Mouse (Mus musculus): Measurements from ENCODE around the gene Tmx2. TPM values are rescaled to one million over a fixed set of nuclear protein-coding genes. Genes with fewer than 3 reads are reported as not detected.

The Tmx2 gene
- polyA plus RNA-seq, 1 experiment from 2014 or later: 50.9 TPM

Other genes with a start within 250 kb of the Tmx2 start
- gene Tfpi, start 202.4 kb downstream of the Tmx2 start, polyA plus RNA-seq (2018): 22.0 to 44.0 TPM (median 22.4 TPM) in 3 replicates
- gene Ctnnd1, start 28.4 kb downstream of the Tmx2 start, polyA plus RNA-seq (2018): 65.8 to 90.5 TPM (median 79.6 TPM) in 3 replicates
- gene Btbd18, start 20.1 kb downstream of the Tmx2 start, polyA plus RNA-seq (2018): not detected in 3 replicates
- 14.1 to 49.5 TPM (median 34.3 TPM) in 3 replicates for gene Selenoh, start 8.4 kb downstream of the Tmx2 start, polyA plus RNA-seq (2018)
- not detected in 3 replicates for gene Gm28635, start 1.1 kb downstream of the Tmx2 start, polyA plus RNA-seq (2018)
- gene Med19, start 738 bp downstream of the Tmx2 start, polyA plus RNA-seq (2018): 22.1 to 29.0 TPM (median 22.2 TPM) in 3 replicates
- 32.4 to 50.5 TPM (median 45.2 TPM) in 3 replicates for gene Zdhhc5, start 36.0 kb upstream of the Tmx2 start, polyA plus RNA-seq (2018)
- 8.7 to 16.7 TPM (median 10.6 TPM) in 3 replicates for gene Clp1, start 48.2 kb upstream of the Tmx2 start, polyA plus RNA-seq (2018)
- not detected in 3 replicates for gene Ypel4, start 54.9 kb upstream of the Tmx2 start, polyA plus RNA-seq (2018)
- not detected in 3 replicates for gene Gm19426, start 64.5 kb upstream of the Tmx2 start, polyA plus RNA-seq (2018)
- 0.07 TPM in 1 of 3 replicates, not detected in the others for gene Serping1, start 96.3 kb upstream of the Tmx2 start, polyA plus RNA-seq (2018)
- gene Ube2l6, start 119.7 kb upstream of the Tmx2 start, polyA plus RNA-seq (2018): 74.5 to 138 TPM (median 98.4 TPM) in 3 replicates
- not detected in 3 replicates for gene Smtnl1, start 143.5 kb upstream of the Tmx2 start, polyA plus RNA-seq (2018)
- gene Timm10, start 147.9 kb upstream of the Tmx2 start, polyA plus RNA-seq (2018): 22.0 to 55.9 TPM (median 31.3 TPM) in 3 replicates
- 0.10 to 0.20 TPM in 2 of 3 replicates, not detected in the other for gene Slc43a1, start 159.7 kb upstream of the Tmx2 start, polyA plus RNA-seq (2018)
- gene Rtn4rl2, start 207.6 kb upstream of the Tmx2 start, polyA plus RNA-seq (2018): not detected in 3 replicates